In the genomic region with DNA sequence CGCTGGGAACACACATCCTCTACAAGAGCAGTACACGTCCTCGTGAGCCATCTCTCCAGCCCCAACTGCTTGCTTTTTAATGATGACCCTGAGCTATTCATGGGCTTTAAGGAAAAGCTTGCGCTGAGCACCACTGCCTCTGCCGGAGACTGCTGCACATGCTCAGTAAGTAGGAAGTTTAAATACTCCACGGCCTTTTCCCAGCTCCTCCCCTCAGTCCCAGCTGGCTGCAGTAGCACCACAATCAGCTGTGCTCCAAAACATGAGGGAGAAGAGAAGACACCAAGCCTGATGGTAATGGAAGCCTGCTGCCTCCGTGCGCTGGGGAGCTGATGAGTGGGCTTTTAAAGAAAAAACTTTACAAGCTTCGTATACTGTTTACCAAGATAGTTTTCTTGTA, we compare ENCODE assay signal across 19 mouse cellular contexts. TPM values are rescaled to one million over a fixed set of nuclear protein-coding genes. Genes with fewer than 3 reads are reported as not detected.
DNase-seq lines count a peak whose midpoint lies in the region; ATAC-seq and TF ChIP-seq lines count a peak whose summit lies in the region.
"Had no signal": no experiment of that assay in that cellular context is flagged by ENCODE, and none has a peak within 500 bp of the region (broad histone marks: within the 10 kb centered on the region; RNA-seq: fewer than 3 reads in every experiment).

No protein-coding gene starts in this region.

- ATAC-seq in hindbrain, embryonic 11.5 days (ENCODE audit: low FRiP score), result no peak
- no peak for ATAC-seq in hindbrain, postnatal 0 days
- ATAC-seq: intestine, postnatal 0 days; midbrain, embryonic 16.5 days had no signal

- no peaks in the 10 kb centered on the region for H3K36me3 ChIP-seq in hindbrain, embryonic 11.5 days (ENCODE audit: control insufficient read depth, insufficient read depth, low read length)
- H3K36me3 ChIP-seq in hindbrain, postnatal 0 days (ENCODE audit: insufficient read depth, low read length), result no peaks in the 10 kb centered on the region

- no peak overlapping the region for H3K9ac ChIP-seq in hindbrain, embryonic 11.5 days (ENCODE audit: low read depth, low read length)
- no peak overlapping the region for H3K9ac ChIP-seq in hindbrain, postnatal 0 days (replicated peaks; ENCODE audit: low read length)
- H3K9ac ChIP-seq: embryonic facial prominence, embryonic 13.5 days; hindbrain, embryonic 14.5 days had no signal

- no peak for TF ChIP-seq CTCF in hindbrain, postnatal 0 days (IDR thresholded peaks at IDR 0.05; ENCODE audit: low read depth)
- TF ChIP-seq CTCF in lung, adult 2 months (IDR thresholded peaks at IDR 0.05; ENCODE audit: insufficient read depth, low read length), result no peak
- no peak for TF ChIP-seq CTCF in cerebellum, adult 2 months (IDR thresholded peaks at IDR 0.05; ENCODE audit: borderline replicate concordance, insufficient read depth, low read depth, low read length)

- H3K4me2 ChIP-seq in hindbrain, embryonic 11.5 days (replicated peaks; ENCODE audit: low read depth, low read length), result no peak overlapping the region
- no peak overlapping the region for H3K4me2 ChIP-seq in hindbrain, postnatal 0 days (ENCODE audit: low read depth, low read length)
- H3K4me2 ChIP-seq: embryonic facial prominence, embryonic 13.5 days; hindbrain, embryonic 14.5 days had no signal

- H3K27ac ChIP-seq in hindbrain, embryonic 11.5 days (ENCODE audit: low read depth, low read length), result no peak overlapping the region
- no peak overlapping the region for H3K27ac ChIP-seq in hindbrain, postnatal 0 days
- no peak overlapping the region for H3K27ac ChIP-seq in cerebellum, adult 2 months (ENCODE audit: insufficient read depth, low read length)
- H3K27ac ChIP-seq: embryonic facial prominence, embryonic 13.5 days; hindbrain, embryonic 14.5 days had no signal

- no peaks in the 10 kb centered on the region for H3K4me1 ChIP-seq in hindbrain, embryonic 11.5 days (replicated peaks; ENCODE audit: control insufficient read depth, insufficient read depth, low read length)
- H3K4me1 ChIP-seq in hindbrain, postnatal 0 days (ENCODE audit: insufficient read depth, low read length), result peaks cover 9% of the 10 kb centered on the region
- H3K4me1 ChIP-seq in lung, adult 2 months (ENCODE audit: control insufficient read depth, insufficient read depth, low read length), result no peaks in the 10 kb centered on the region; the same call in 1 of the 2 replicates
- peaks cover 12% of the 10 kb centered on the region for H3K4me1 ChIP-seq in cerebellum, adult 2 months (ENCODE audit: control insufficient read depth, insufficient read depth, low read length)

- no peaks in the 10 kb centered on the region for H3K9me3 ChIP-seq in hindbrain, embryonic 11.5 days (ENCODE audit: control insufficient read depth, low read length)
- no peaks in the 10 kb centered on the region for H3K9me3 ChIP-seq in hindbrain, postnatal 0 days (ENCODE audit: low read length)

- no peak overlapping the region for H3K4me3 ChIP-seq in hindbrain, embryonic 11.5 days (ENCODE audit: low read depth, low read length)
- H3K4me3 ChIP-seq in hindbrain, postnatal 0 days (ENCODE audit: low read length), result no peak overlapping the region
- no peak overlapping the region for H3K4me3 ChIP-seq in lung, adult 2 months (replicated peaks; ENCODE audit: extremely low read depth, low read depth, low read length)
- H3K4me3 ChIP-seq in cerebellum, adult 2 months (replicated peaks; ENCODE audit: insufficient read depth, low read depth, low read length), result no peak overlapping the region
- H3K4me3 ChIP-seq: embryonic facial prominence, embryonic 13.5 days had no signal

- TF ChIP-seq POLR2A in lung, adult 2 months (IDR thresholded peaks at IDR 0.05; ENCODE audit: borderline replicate concordance, extremely low read depth, low read depth, low read length), result no peak
- TF ChIP-seq POLR2A in cerebellum, adult 2 months (IDR thresholded peaks at IDR 0.05; ENCODE audit: borderline replicate concordance, insufficient read depth, low read length), result no peak

- no peaks in the 10 kb centered on the region for H3K27me3 ChIP-seq in hindbrain, embryonic 11.5 days (ENCODE audit: control insufficient read depth, insufficient read depth, low read length)
- no peaks in the 10 kb centered on the region for H3K27me3 ChIP-seq in hindbrain, postnatal 0 days (ENCODE audit: insufficient read depth, low read length)
- H3K27me3 ChIP-seq in cerebellum, adult 2 months (ENCODE audit: control insufficient read depth, insufficient read depth, low read length), result no peaks in the 10 kb centered on the region
- H3K27me3 ChIP-seq: embryonic facial prominence, embryonic 13.5 days had no signal

- DNase-seq in adrenal gland, postnatal 10 days, result peak; percentile 8
- no peak for DNase-seq in adrenal gland, postnatal 25 days
- DNase-seq in hindbrain, embryonic 11.5 days (ENCODE audit: low spot score), result peak; percentile 9
- DNase-seq in hindbrain, postnatal 0 days (ENCODE audit: low spot score), result no peak
- peak; percentile 21 for DNase-seq in lung, postnatal 10 days
- DNase-seq in lung, adult 2 months, result no peak
- DNase-seq in retina, postnatal 1 day, result peak; percentile 20
- no peak for DNase-seq in cerebellum, adult 2 months
- DNase-seq: cerebellum, adult 11 months; gastrocnemius, postnatal 14 days; kidney, postnatal 14 days; liver; lung, adult 18-20 months; right cerebral cortex, postnatal 25 days; thymus, postnatal 25 days had no signal

- 77% methylated on average over 9 of the region's 9 CpGs for WGBS in hindbrain, embryonic 11.5 days
- WGBS in hindbrain, postnatal 0 days, result 65% methylated on average over 9 of the region's 9 CpGs
- 73% methylated on average over 9 of the region's 9 CpGs for WGBS in lung, adult 2 months
- WGBS in cerebellum, adult 2 months, result 80% methylated on average over 9 of the region's 9 CpGs

RNA-seq across cellular contexts. Expression of a gene that starts 4.7 kb away (rescaled TPM):
- 10 to 100 TPM; 14.1 to 15.9 TPM for total RNA-seq in adrenal gland, postnatal 10 days (2021)
- 14.3 and 17.7 TPM in 2 replicates for total RNA-seq in adrenal gland, postnatal 25 days (2021)
- polyA plus RNA-seq in hindbrain, embryonic 11.5 days (2014; fragmentation: Nextera tagmentation; extraction: Ambion mirVana), result 45.4 and 46.6 TPM in 2 replicates
- 67.0 and 73.5 TPM in 2 replicates for total RNA-seq in hindbrain, postnatal 0 days (2014; rRNA removed)
- 90.6 and 91.2 TPM in 2 replicates for polyA plus RNA-seq in hindbrain, postnatal 0 days (2015; fragmentation: Nextera tagmentation; extraction: Ambion mirVana)
- polyA plus RNA-seq in lung, adult 2 months (2012; rRNA removed), result 4.7 and 5.4 TPM in 2 replicates
- polyA plus RNA-seq in cerebellum, adult 2 months (2012; rRNA removed), result 34.3 and 36.2 TPM in 2 replicates

Comparison
In these comparisons a context has a peak if more than half of its experiments do, and no peak if none do; other contexts are left out.
1. DNase-seq: peak in adrenal gland, postnatal 10 days (single experiment), hindbrain, embryonic 11.5 days (single experiment), lung, postnatal 10 days (single experiment) and retina, postnatal 1 day (single experiment); none in adrenal gland, postnatal 25 days (single experiment), hindbrain, postnatal 0 days (single experiment), lung, adult 2 months (single experiment) and cerebellum, adult 2 months (0 of 2).